Mouse (Mus musculus) kidney, adult 2 months (tissue): ENCODE measurements around the gene Trim69. TPM values are rescaled to one million over a fixed set of nuclear protein-coding genes. Genes with fewer than 3 reads are reported as not detected.
A peak's percentile ranks its signal among the peaks of the same experiment; 100 is the strongest.

Experiments used
- DNase-seq: peaks from one replicate; pipeline ENCODE4 v3.0.0; 2021
- H3K27ac ChIP-seq: fragments of 200-500 bp; 2 replicates; pipeline ENCODE4 v1.5.1; 2012; ENCODE audit warnings: low read depth, low read length, control low read depth, inconsistent platforms; ENCODE audit not compliant: insufficient read depth
- H3K27me3 ChIP-seq: fragments of 200-500 bp; replicated peaks from 2 replicates; pipeline ENCODE4 v1.6.1; 2012; ENCODE audit warnings: mild to moderate bottlenecking, moderate library complexity, low read length, inconsistent platforms; ENCODE audit not compliant: control insufficient read depth, insufficient read depth
- H3K36me3 ChIP-seq: fragments of 200-500 bp; 2 replicates; pipeline ENCODE4 v1.6.1; 2012; ENCODE audit warnings: mild to moderate bottlenecking, moderate library complexity, low read length, inconsistent platforms; ENCODE audit not compliant: control insufficient read depth, insufficient read depth
- H3K4me1 ChIP-seq: fragments of 200-500 bp; 2 replicates; pipeline ENCODE4 v1.6.1; 2011; ENCODE audit warnings: low read length; ENCODE audit not compliant: control insufficient read depth, insufficient read depth
- H3K4me3 ChIP-seq: fragments of 200-500 bp; 2 replicates; pipeline ENCODE4 v1.5.1; 2011; ENCODE audit warnings: mild to moderate bottlenecking, low read depth, low read length, control low read depth; ENCODE audit not compliant: insufficient read depth
- CTCF ChIP-seq: fragments of 200-500 bp; conservative IDR thresholded peaks from 2 replicates; pipeline ENCODE4 v1.5.1; 2011; ENCODE audit warnings: low read depth, mild to moderate bottlenecking, control low read depth, low read length, moderate library complexity, mixed read lengths; ENCODE audit not compliant: insufficient read depth, insufficient read length
- POLR2A ChIP-seq: fragments of 200-500 bp; IDR thresholded peaks from one replicate; pipeline ENCODE4 v1.6.1; 2011; ENCODE audit warnings: low read depth, low read length, control low read depth
- WGBS: fragments of 180-500 bp; shearing (Covaris S2); methylation state at CpG from one replicate; pipeline ENCODE4 v1.1.7; 2018; 5-methylcytosine and 5-hydroxymethylcytosine counted together
- polyA plus RNA-seq: library from polyadenylated mRNA; depleted of rRNA; stranded (reverse); fragments of >200 nt; gene quantifications from 2 replicates; pipeline ENCODE4 v1.2.3, GENCODE M21; 2012; rRNA removed

The Trim69 gene
- polyA plus RNA-seq = 0.12 TPM in 1 of 2 replicates, not detected in the other

- H3K27ac ChIP-seq = no peak within 1 kb of the TSS
- H3K36me3 ChIP-seq = no peaks in the 10 kb centered on the region
- peak; percentile 89 for DNase-seq
- H3K4me1 ChIP-seq = no peaks in the 10 kb centered on the region
- TF ChIP-seq CTCF (peak; percentile 84), POLR2A (no peak)
- 38% methylated on average over 2 of the region's 2 CpGs for WGBS
- H3K27me3 ChIP-seq = no peaks in the 10 kb centered on the region
- no peak within 1 kb of the TSS for H3K4me3 ChIP-seq
These were observed at the start of gene Trim69 for GRCm38 (mm10) chr2:122160680-122161079. TSS of gene Trim69 (plus strand) at chr2:122160700.

- no peak overlapping the region for H3K27ac ChIP-seq
- no peaks in the 10 kb centered on the region for H3K27me3 ChIP-seq
- WGBS = 89% methylated on average over 2 of the region's 2 CpGs
- TF ChIP-seq POLR2A (no peak), CTCF (no peak)
- H3K4me1 ChIP-seq = peaks cover 3% of the 10 kb centered on the region; the same call in 1 of the 2 replicates
- H3K4me3 ChIP-seq = no peak overlapping the region
- no peak for DNase-seq
- peaks cover 2% of the 10 kb centered on the region; the same call in 1 of the 2 replicates for H3K36me3 ChIP-seq
These were observed 43.6 kb upstream of the Trim69 start for GRCm38 (mm10) chr2:122116888-122117287.

- Histone ChIP-seq H3K27me3 (no peaks in the 10 kb centered on the region), H3K36me3 (peaks cover 2% of the 10 kb centered on the region; the same call in 1 of the 2 replicates), H3K4me1 (peaks cover 3% of the 10 kb centered on the region; the same call in 1 of the 2 replicates), H3K27ac (peak within 1 kb of the TSS; percentile 90), H3K4me3 (peak within 1 kb of the TSS; percentile 85)
- DNase-seq = peak; percentile 99
- peak; percentile 95 for TF ChIP-seq POLR2A
- no peak for TF ChIP-seq CTCF
- WGBS = under 1% methylated on average over 47 of the region's 47 CpGs
These were observed 42.2 kb upstream of the Trim69 start, which contains the start of gene Spg11 for GRCm38 (mm10) chr2:122117961-122118958. TSS of gene Spg11 (minus strand) at chr2:122118386.

GRCm38 (mm10) chr2:122125680-122126572, 34.6 kb upstream of the Trim69 start:
- Histone ChIP-seq H3K4me3 (no peak overlapping the region), H3K27ac (no peak overlapping the region), H3K27me3 (no peaks in the 10 kb centered on the region), H3K4me1 (no peaks in the 10 kb centered on the region), H3K36me3 (no peaks in the 10 kb centered on the region)
- TF ChIP-seq CTCF (no peak), POLR2A (no peak)
- 69% methylated on average over 12 of the region's 12 CpGs for WGBS
- DNase-seq = no peak

- H3K4me1 ChIP-seq = no peaks in the 10 kb centered on the region
- H3K36me3 ChIP-seq = no peaks in the 10 kb centered on the region
- no peak overlapping the region for H3K4me3 ChIP-seq
- WGBS = 45% methylated on average over 5 of the region's 5 CpGs
- H3K27me3 ChIP-seq = no peaks in the 10 kb centered on the region
- no peak for TF ChIP-seq POLR2A
- no peak for TF ChIP-seq CTCF
- H3K27ac ChIP-seq = peak overlapping the region; percentile 15; the same call in 1 of the 2 replicates
- no peak for DNase-seq
These were observed 33.6 kb upstream of the Trim69 start for GRCm38 (mm10) chr2:122126765-122127347.

- DNase-seq = no peak
- H3K36me3 ChIP-seq = no peaks in the 10 kb centered on the region
- WGBS = 95% methylated on average over 4 of the region's 4 CpGs
- H3K4me3 ChIP-seq = no peak overlapping the region
- TF ChIP-seq CTCF = no peak
- no peak for TF ChIP-seq POLR2A
- no peaks in the 10 kb centered on the region for H3K27me3 ChIP-seq
- H3K4me1 ChIP-seq = no peaks in the 10 kb centered on the region
- no peak overlapping the region for H3K27ac ChIP-seq
These were observed 32.9 kb upstream of the Trim69 start for GRCm38 (mm10) chr2:122127635-122128034.
